In the genomic region with DNA sequence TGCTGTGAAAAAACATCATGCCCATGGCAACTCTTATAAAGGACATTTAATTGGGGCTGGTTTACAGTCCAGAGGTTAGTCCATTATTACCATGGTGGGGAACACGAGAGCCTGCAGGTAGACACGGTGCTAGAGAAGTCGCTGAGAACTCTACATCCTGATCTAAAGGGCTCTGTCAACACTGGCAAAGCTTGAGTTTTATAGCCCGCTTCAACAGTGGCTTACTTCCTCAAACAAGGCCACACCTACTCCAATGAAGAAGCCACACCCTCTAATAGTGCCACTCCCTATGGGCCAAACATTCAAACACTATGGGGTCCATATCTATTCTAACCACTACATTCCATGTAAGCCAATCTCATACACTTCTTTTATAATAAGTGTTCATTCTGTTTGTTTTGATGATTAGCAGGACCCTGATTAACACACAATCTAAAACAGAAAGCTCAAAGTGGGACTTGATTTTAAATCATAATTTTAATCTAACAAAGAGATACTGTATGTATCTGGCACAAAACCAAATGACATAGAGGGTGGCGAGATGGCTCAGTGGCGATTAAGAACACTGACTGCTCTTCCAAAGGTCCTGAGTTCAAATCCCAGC, we compare ENCODE assay signal across 13 mouse cellular contexts.
DNase-seq lines count a peak whose midpoint lies in the region; ATAC-seq and TF ChIP-seq lines count a peak whose summit lies in the region.
"Had no signal": no experiment of that assay in that cellular context is flagged by ENCODE, and none has a peak within 500 bp of the region (broad histone marks: within the 10 kb centered on the region; RNA-seq: fewer than 3 reads in every experiment).

No protein-coding gene starts in this region.

- H3K9me3 ChIP-seq in intestine, embryonic 15.5 days = no peaks in the 10 kb centered on the region
- H3K9me3 ChIP-seq in liver, postnatal 0 days (ENCODE audit: low read length) = no peaks in the 10 kb centered on the region
- H3K9me3 ChIP-seq: limb, embryonic 15.5 days had no signal

- no peak for TF ChIP-seq CTCF in liver, postnatal 0 days (IDR thresholded peaks at IDR 0.05; ENCODE audit: low read depth)

- peak; percentile 81 for DNase-seq in 416B (ENCODE audit: low read depth)
- peak; percentile 73 for DNase-seq in A20 (ENCODE audit: low read depth, low spot score)
- DNase-seq in liver, postnatal 0 days = no peak
- DNase-seq in retina, embryonic 14.5 days (ENCODE audit: low spot score) = no peak
- no peak for DNase-seq in thymus, postnatal 25 days
- DNase-seq in yolk sac, embryonic 10.5 days (ENCODE audit: low spot score) = no peak
- DNase-seq: adrenal gland, postnatal 14 days; forebrain, postnatal 0 days; gastrocnemius, postnatal 25 days; kidney, adult 11 months; thymus, postnatal 14 days had no signal

- 0 out of 2 replicates have a peak, but pooled peaks have one; percentile 2 for ATAC-seq in intestine, embryonic 15.5 days
- ATAC-seq in liver, postnatal 0 days = no peak
- ATAC-seq: forebrain, postnatal 0 days had no signal

- no peaks in the 10 kb centered on the region for H3K36me3 ChIP-seq in intestine, embryonic 15.5 days
- no peaks in the 10 kb centered on the region for H3K36me3 ChIP-seq in liver, postnatal 0 days (replicated peaks; ENCODE audit: insufficient read depth, low read length)
- H3K36me3 ChIP-seq: limb, embryonic 15.5 days had no signal

- H3K27ac ChIP-seq in intestine, embryonic 15.5 days = no peak overlapping the region
- no peak overlapping the region for H3K27ac ChIP-seq in liver, postnatal 0 days (ENCODE audit: low read depth)
- H3K27ac ChIP-seq: limb, embryonic 15.5 days had no signal

- H3K27me3 ChIP-seq in intestine, embryonic 15.5 days (replicated peaks) = no peaks in the 10 kb centered on the region
- no peaks in the 10 kb centered on the region for H3K27me3 ChIP-seq in liver, postnatal 0 days (ENCODE audit: insufficient read depth, low read length)
- H3K27me3 ChIP-seq: limb, embryonic 15.5 days had no signal

- H3K4me2 ChIP-seq in intestine, embryonic 15.5 days (replicated peaks) = no peak overlapping the region
- H3K4me2 ChIP-seq in liver, postnatal 0 days (ENCODE audit: low read depth, low read length) = peak overlapping the region; percentile 37
- H3K4me2 ChIP-seq: limb, embryonic 15.5 days had no signal

- H3K9ac ChIP-seq in intestine, embryonic 15.5 days = no peak overlapping the region
- H3K9ac ChIP-seq in liver, postnatal 0 days (replicated peaks) = 0 out of 2 replicates have a peak overlapping the region, but pooled peaks have one; percentile 26
- H3K9ac ChIP-seq: forebrain, postnatal 0 days; limb, embryonic 15.5 days had no signal

- TF ChIP-seq EP300 in liver, postnatal 0 days (IDR thresholded peaks at IDR 0.05; ENCODE audit: low read depth) = no peak

- 55% methylated on average over 6 of the region's 6 CpGs for WGBS in intestine, embryonic 15.5 days
- 41% methylated on average over 6 of the region's 6 CpGs for WGBS in liver, postnatal 0 days (ENCODE audit: insufficient replicate concordance)

- H3K4me3 ChIP-seq in intestine, embryonic 15.5 days (replicated peaks) = no peak overlapping the region
- no peak overlapping the region for H3K4me3 ChIP-seq in liver, postnatal 0 days (ENCODE audit: low read depth, low read length)
- H3K4me3 ChIP-seq: limb, embryonic 15.5 days had no signal

- H3K4me1 ChIP-seq in intestine, embryonic 15.5 days (replicated peaks) = peaks cover 12% of the 10 kb centered on the region
- H3K4me1 ChIP-seq in liver, postnatal 0 days (ENCODE audit: insufficient read depth) = peaks cover 23% of the 10 kb centered on the region

Comparison
In these comparisons a context has a peak if more than half of its experiments do, and no peak if none do; other contexts are left out.
1. DNase-seq: peak in 416B (single experiment) and A20 (single experiment); none in liver, postnatal 0 days (single experiment), retina, embryonic 14.5 days (single experiment), thymus, postnatal 25 days (single experiment) and yolk sac, embryonic 10.5 days (single experiment).